Mouse (Mus musculus): Measurements from ENCODE around the gene Cabs1.

The Cabs1 gene

DNA sequence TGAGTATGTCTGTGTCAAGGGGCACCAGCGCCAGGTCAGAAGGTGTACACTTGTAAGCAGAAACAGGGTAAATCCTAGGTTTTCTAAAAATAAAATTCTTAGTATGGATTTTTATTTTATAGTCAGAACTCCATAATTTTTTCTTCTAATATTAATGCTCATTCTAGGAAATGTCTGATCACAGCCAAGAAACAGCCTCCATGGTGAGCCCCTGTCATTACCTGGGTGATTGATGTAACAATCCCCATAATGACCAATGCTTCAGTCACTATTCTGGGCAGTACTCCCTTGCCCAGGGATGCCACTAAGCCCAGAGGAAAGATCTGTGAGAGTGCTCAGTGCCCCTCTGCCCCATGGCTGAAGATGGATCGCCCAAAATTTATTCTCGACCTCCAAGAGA, at the start of gene Cabs1:
TSS of gene Cabs1 (plus strand) at position 301 of the 400 bp plus-strand sequence.
- no peak for DNase-seq (ENCODE audit: low spot score in 2 of 2)

DNA sequence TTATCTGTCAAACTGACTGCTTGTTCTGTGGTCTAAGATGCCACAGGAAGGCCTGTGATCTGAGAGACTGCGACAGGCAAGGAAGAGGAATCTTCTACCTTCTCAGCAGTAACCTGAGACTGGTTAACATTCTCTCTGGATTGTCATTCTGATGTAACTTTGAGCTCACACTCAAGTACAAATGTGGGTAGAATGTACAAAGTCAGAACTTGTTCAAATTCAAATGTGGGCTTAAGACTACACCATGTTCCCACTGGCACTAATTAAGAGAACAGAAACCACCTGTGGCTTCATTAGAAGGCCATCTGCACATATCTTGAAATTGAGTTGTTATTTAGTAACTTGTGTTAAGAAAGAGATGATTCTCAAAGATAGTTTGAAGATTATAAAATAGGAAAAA, 47.6 kb upstream of the Cabs1 start:
- DNase-seq (ENCODE audit: low spot score in 2 of 2) = no peak

DNA sequence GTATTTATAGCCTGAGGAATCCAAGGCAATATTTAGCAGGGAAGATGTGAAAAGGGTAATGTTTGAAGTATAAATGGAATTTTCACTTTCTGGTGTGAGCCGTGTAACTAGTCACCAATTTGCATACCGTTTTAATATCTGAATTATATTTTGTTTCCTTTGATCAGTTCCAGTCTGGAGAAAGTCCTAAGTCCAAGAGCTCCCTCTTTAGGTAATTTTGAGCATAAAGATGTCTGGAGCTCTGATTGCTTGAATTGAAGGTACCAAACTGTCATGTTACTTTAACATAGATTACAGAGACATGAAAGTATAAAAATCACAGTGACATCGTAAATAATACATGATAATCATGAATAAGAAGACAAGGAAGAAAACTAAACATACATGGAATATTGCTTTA, 38.5 kb upstream of the Cabs1 start:
- no peak for DNase-seq (ENCODE audit: low spot score in 2 of 2)

- DNase-seq (ENCODE audit: low spot score in 2 of 2) = no peak
These were observed 36.7 kb upstream of the Cabs1 start for GRCm38 (mm10) chr5:87942515-87942914.

GRCm38 (mm10) chr5:87951836-87952235, 27.4 kb upstream of the Cabs1 start:
- DNase-seq (ENCODE audit: low spot score in 2 of 2) = no peak

GRCm38 (mm10) chr5:87969201-87969600, 10.0 kb upstream of the Cabs1 start, which contains the start of the genes 2310003L06Rik and Gm28434:
Gene 2310003L06Rik, plus strand, starts transcription at chr5:87969459.
Gene Gm28434, plus strand, starts transcription at chr5:87969517.
- DNase-seq (ENCODE audit: low spot score in 2 of 2) = no peak

GRCm38 (mm10) chr5:87982468-87983214, 3.4 kb downstream of the Cabs1 start:
- DNase-seq (ENCODE audit: low spot score in 2 of 2) = no peak

- DNase-seq (ENCODE audit: low spot score in 2 of 2) = no peak
These were observed 23.0 kb downstream of the Cabs1 start, which contains the start of gene Smr3a for GRCm38 (mm10) chr5:88002249-88002648. Gene Smr3a, plus strand, starts transcription at chr5:88002549.

DNA sequence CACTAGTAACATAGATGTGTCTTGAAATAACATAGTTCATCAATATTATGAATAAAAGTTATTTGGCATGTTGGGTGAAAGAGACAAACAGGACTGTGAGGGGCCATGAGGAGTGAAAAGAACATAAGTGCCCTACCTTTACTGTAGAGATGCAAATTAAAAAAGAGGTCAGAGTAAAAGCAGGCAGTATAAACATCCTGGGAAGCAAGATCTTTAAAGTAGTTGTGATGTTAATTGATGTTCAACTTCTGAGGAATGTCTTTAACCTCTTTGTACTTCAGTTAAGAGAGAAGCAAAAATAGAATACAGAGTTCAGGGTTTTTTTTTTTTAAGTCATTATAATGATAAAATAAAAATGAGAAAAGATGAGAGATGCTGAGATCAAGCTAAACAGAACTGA, 26.0 kb downstream of the Cabs1 start:
- no peak for DNase-seq (ENCODE audit: low spot score in 2 of 2)
